Mouse (Mus musculus) bone marrow, adult 2 months (tissue): ENCODE results near the gene Gm49369. TPM values are rescaled to one million over a fixed set of nuclear protein-coding genes. Genes with fewer than 3 reads are reported as not detected.

ENCODE experiments used
- H3K27ac ChIP-seq: fragments of 200-500 bp; 2 replicates; pipeline ENCODE4 v1.5.1; 2012; ENCODE audit warnings: low read depth, mild to moderate bottlenecking, control low read depth, inconsistent platforms, low read length; ENCODE audit not compliant: control insufficient read depth, poor library complexity, insufficient read depth
- H3K4me1 ChIP-seq: fragments of 200-500 bp; 2 replicates; pipeline ENCODE4 v1.6.1; 2011; ENCODE audit warnings: low read length; ENCODE audit not compliant: control insufficient read depth, insufficient read depth
- H3K4me3 ChIP-seq: fragments of 200-500 bp; replicated peaks from 2 replicates; pipeline ENCODE3; 2011; ENCODE audit warnings: mild to moderate bottlenecking, low read depth, low read length, control low read depth; ENCODE audit not compliant: control insufficient read depth
- CTCF ChIP-seq: fragments of 200-500 bp; IDR thresholded peaks from 2 replicates; pipeline ENCODE4 v1.5.1; 2011; ENCODE audit warnings: low read length, control low read depth; ENCODE audit not compliant: control insufficient read depth, insufficient read depth
- POLR2A ChIP-seq: fragments of 200-500 bp; IDR thresholded peaks from 2 replicates; pipeline ENCODE4 v1.6.1; 2011; ENCODE audit warnings: low read depth, mild to moderate bottlenecking, control low read depth, low read length, borderline replicate concordance; ENCODE audit not compliant: control insufficient read depth
- WGBS: fragments of 180-500 bp; shearing (Covaris S2); methylation state at CpG from one replicate; pipeline ENCODE4 v1.1.7; 2018; 5-methylcytosine and 5-hydroxymethylcytosine counted together
- polyA plus RNA-seq: library from polyadenylated mRNA; stranded (reverse); fragments of >200 nt; gene quantifications from 2 replicates; pipeline ENCODE4 v1.2.4, GENCODE M21; 2011; ENCODE audit warnings: low replicate concordance; ENCODE audit not compliant: missing spikeins, insufficient read depth, insufficient read length

Gene Gm49369
- polyA plus RNA-seq, 1 experiment, result not detected

- no peak overlapping the region for H3K27ac ChIP-seq
- TF ChIP-seq CTCF (no peak), POLR2A (no peak)
- WGBS, result 44% methylated on average over 3 of the region's 3 CpGs
- peaks cover 19% of the 10 kb centered on the region for H3K4me1 ChIP-seq
- no peak overlapping the region for H3K4me3 ChIP-seq
Measured at GRCm38 (mm10) chr7:142357566-142357965, 24.9 kb downstream of the Gm49369 start.

GRCm38 (mm10) chr7:142354661-142355233 lies 27.7 kb downstream of the Gm49369 start:
- peak overlapping the region; percentile 64 for H3K27ac ChIP-seq
- no peak overlapping the region for H3K4me3 ChIP-seq
- 54% methylated on average over 8 of the region's 8 CpGs for WGBS
- TF ChIP-seq CTCF (no peak), POLR2A (no peak)
- H3K4me1 ChIP-seq, result peaks cover 17% of the 10 kb centered on the region

- peaks cover 17% of the 10 kb centered on the region for H3K4me1 ChIP-seq
- peak overlapping the region; percentile 64 for H3K27ac ChIP-seq
- 8% methylated on average over 5 of the region's 5 CpGs for WGBS
- no peak overlapping the region for H3K4me3 ChIP-seq
- no peak for TF ChIP-seq POLR2A
- no peak for TF ChIP-seq CTCF
Measured at GRCm38 (mm10) chr7:142353854-142354253, 28.6 kb downstream of the Gm49369 start.

GRCm38 (mm10) chr7:142351569-142351968 lies 30.9 kb downstream of the Gm49369 start:
- TF ChIP-seq CTCF, result no peak
- no peak for TF ChIP-seq POLR2A
- WGBS, result 46% methylated on average over 5 of the region's 5 CpGs
- Histone ChIP-seq H3K27ac (no peak overlapping the region), H3K4me3 (no peak overlapping the region), H3K4me1 (peaks cover 16% of the 10 kb centered on the region)

- 55% methylated on average over 9 of the region's 9 CpGs for WGBS
- Histone ChIP-seq H3K4me3 (no peak overlapping the region), H3K27ac (no peak overlapping the region), H3K4me1 (peaks cover 10% of the 10 kb centered on the region)
- TF ChIP-seq CTCF (no peak), POLR2A (no peak)
Measured at GRCm38 (mm10) chr7:142349308-142349961, 33.0 kb downstream of the Gm49369 start.

GRCm38 (mm10) chr7:142347542-142347941 lies 34.9 kb downstream of the Gm49369 start:
- H3K4me1 ChIP-seq, result peaks cover 6% of the 10 kb centered on the region
- no peak for TF ChIP-seq POLR2A
- TF ChIP-seq CTCF, result no peak
- WGBS, result 57% methylated on average over 4 of the region's 4 CpGs
- no peak overlapping the region for H3K4me3 ChIP-seq
- H3K27ac ChIP-seq, result no peak overlapping the region

GRCm38 (mm10) chr7:142342247-142342640 lies 40.2 kb downstream of the Gm49369 start:
- H3K4me1 ChIP-seq, result peaks cover 11% of the 10 kb centered on the region
- WGBS, result 36% methylated on average over 3 of the region's 3 CpGs
- no peak overlapping the region for H3K4me3 ChIP-seq
- H3K27ac ChIP-seq, result no peak overlapping the region
- no peak for TF ChIP-seq POLR2A
- TF ChIP-seq CTCF, result no peak

GRCm38 (mm10) chr7:142341564-142342246 lies 40.8 kb downstream of the Gm49369 start:
- WGBS, result 74% methylated on average over 10 of the region's 10 CpGs
- Histone ChIP-seq H3K27ac (no peak overlapping the region), H3K4me3 (no peak overlapping the region), H3K4me1 (peaks cover 11% of the 10 kb centered on the region)
- TF ChIP-seq POLR2A, result no peak
- no peak for TF ChIP-seq CTCF
